Mouse (Mus musculus): ENCODE measurements around the gene Naa15.

Naa15 gene

GRCm38 (mm10) chr3:51517467-51517866 lies 102.5 kb downstream of the Naa15 start:
- DNase-seq (ENCODE audit: low spot score) = no peak

DNA sequence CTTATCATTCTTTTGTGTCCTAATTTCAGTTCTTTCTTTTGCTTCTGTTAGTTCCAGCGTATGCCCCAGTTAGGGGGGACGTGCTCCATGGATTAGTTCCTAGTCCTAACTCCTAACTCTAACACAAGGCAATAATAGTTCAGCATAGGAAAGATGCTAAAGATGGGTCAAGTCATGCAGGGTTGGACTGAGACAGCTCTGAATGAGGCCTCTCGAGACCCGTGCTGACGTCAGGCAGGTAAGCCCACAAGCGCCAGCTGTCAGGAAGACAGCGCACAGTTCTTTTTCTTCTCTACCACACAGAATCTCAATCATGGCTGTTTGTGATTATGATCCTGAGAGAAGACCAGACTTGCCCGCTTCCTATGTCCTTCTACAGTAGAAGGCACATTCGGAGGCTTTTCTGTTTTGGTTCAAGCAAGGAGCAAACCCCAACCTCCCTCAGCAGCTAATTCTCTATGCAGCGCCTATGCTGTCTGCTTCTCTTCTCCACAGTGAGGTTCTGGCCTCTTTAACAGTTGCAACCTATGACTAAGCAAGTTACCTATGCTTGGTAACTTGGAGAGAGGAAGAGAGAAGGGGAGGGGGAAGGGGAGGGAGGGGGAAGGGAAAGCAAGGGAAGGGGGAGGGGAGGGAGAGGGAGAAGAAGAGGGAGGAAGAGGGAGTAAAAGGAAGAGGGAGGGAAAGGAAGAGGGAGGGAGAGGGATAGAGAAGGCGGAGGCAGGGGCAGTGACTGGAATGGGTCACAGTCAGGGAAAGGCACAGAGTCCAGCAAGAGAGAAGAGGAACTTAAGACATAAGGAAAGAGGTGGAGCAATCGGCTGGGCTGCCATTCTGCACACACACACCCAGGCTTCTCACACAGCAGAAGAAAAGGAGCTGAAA lies 103.2 kb downstream of the Naa15 start:
- no peak for DNase-seq (ENCODE audit: low spot score)

- no peak for DNase-seq (ENCODE audit: low spot score)
These were observed 103.8 kb downstream of the Naa15 start for GRCm38 (mm10) chr3:51518763-51519121.

GRCm38 (mm10) chr3:51521262-51521661 lies 106.3 kb downstream of the Naa15 start:
- no peak for DNase-seq (ENCODE audit: low spot score)

- DNase-seq (ENCODE audit: low spot score) = no peak
These were observed 110.3 kb downstream of the Naa15 start for GRCm38 (mm10) chr3:51525186-51525785.

Data from testis, postnatal 10 days (tissue).